Mouse (Mus musculus) liver, embryonic 11.5 days (tissue): ENCODE measurements around the gene Rasal3. TPM values are rescaled to one million over a fixed set of nuclear protein-coding genes. Genes with fewer than 3 reads are reported as not detected.

Source experiments
- ATAC-seq: fragments of 200-750 bp; cut with Nextera tagmentation; replicated peaks from 2 replicates; pipeline ENCODE4 v1.8.0; 2017; ENCODE audit warnings: moderate number of reproducible peaks, mild to moderate bottlenecking, moderate TSS enrichment, moderate library complexity; ENCODE audit not compliant: low FRiP score
- DNase-seq: peaks from one replicate; pipeline ENCODE4 v3.0.0-alpha.2; 2017; ENCODE audit warnings: low spot score
- H3K27ac ChIP-seq: fragments of 300-500 bp; sonication (generic); 2 replicates; pipeline ENCODE4 v1.5.1; 2014; ENCODE audit warnings: mild to moderate bottlenecking, low read depth, low read length, control low read depth
- H3K27me3 ChIP-seq: fragments of 300-500 bp; sonication (generic); replicated peaks from 2 replicates; pipeline ENCODE4 v1.6.1; 2014; ENCODE audit warnings: low read length, mixed read lengths; ENCODE audit not compliant: control insufficient read depth, insufficient read depth
- H3K36me3 ChIP-seq: fragments of 300-500 bp; sonication (generic); 2 replicates; pipeline ENCODE4 v1.6.1; 2014; ENCODE audit warnings: mild to moderate bottlenecking, low read length, moderate library complexity, mixed read lengths; ENCODE audit not compliant: control insufficient read depth, insufficient read depth
- H3K4me1 ChIP-seq: fragments of 300-500 bp; sonication (generic); replicated peaks from 2 replicates; pipeline ENCODE4 v1.6.1; 2014; ENCODE audit warnings: low read length, mixed read lengths; ENCODE audit not compliant: control insufficient read depth, insufficient read depth
- H3K4me2 ChIP-seq: fragments of 300-500 bp; sonication (generic); 2 replicates; pipeline ENCODE4 v1.6.1; 2014; ENCODE audit warnings: mild to moderate bottlenecking, control low read depth, moderate library complexity
- H3K4me3 ChIP-seq: fragments of 300-500 bp; sonication (generic); 2 replicates; pipeline ENCODE4 v1.5.1; 2014; ENCODE audit warnings: low read depth, low read length, control low read depth
- H3K9ac ChIP-seq: fragments of 300-500 bp; sonication (generic); 2 replicates; pipeline ENCODE4 v1.6.1; 2014; ENCODE audit warnings: low read depth, low read length, control low read depth
- H3K9me3 ChIP-seq: fragments of 300-500 bp; sonication (generic); 2 replicates; pipeline ENCODE4 v1.6.1; 2016; ENCODE audit warnings: low read length, inconsistent platforms, mixed read lengths; ENCODE audit not compliant: control insufficient read depth
- WGBS: fragments of 180-500 bp; shearing (Covaris S2); extraction: QIAGEN DNeasy Blood & Tissue Kit; methylation state at CpG from one replicate; pipeline ENCODE4 v1.1.7; 2014; 5-methylcytosine and 5-hydroxymethylcytosine counted together
- microRNA-seq: library from miRNA; unstranded; fragments of <30 nt; microRNA quantifications from one replicate; pipeline ENCODE4, GENCODE M21; 2017; ENCODE audit warnings: borderline number of aligned reads
- polyA plus RNA-seq: library from polyadenylated mRNA; unstranded; fragments of >200 nt; fragmentation: Nextera tagmentation; extraction: Ambion mirVana; gene quantifications from 2 replicates; pipeline ENCODE4 v1.2.1, GENCODE M21; 2014

Gene Rasal3
- polyA plus RNA-seq, 1 experiment from 2014 or later = 8.7 TPM

- WGBS = 84% methylated on average over 2 of the region's 2 CpGs
- Histone ChIP-seq H3K4me1 (peaks cover 20% of the 10 kb centered on the region), H3K4me2 (peak overlapping the region; percentile 81), H3K9ac (no peak overlapping the region), H3K4me3 (no peak overlapping the region; the same call in 1 of the 2 replicates), H3K36me3 (peaks cover 3% of the 10 kb centered on the region; the same call in 1 of the 2 replicates), H3K9me3 (no peaks in the 10 kb centered on the region), H3K27ac (no peak overlapping the region), H3K27me3 (no peaks in the 10 kb centered on the region)
- ATAC-seq (no peak), DNase-seq (no peak)
Observed at GRCm38 (mm10) chr17:32348406-32348805, 55.0 kb downstream of the Rasal3 start.

DNA sequence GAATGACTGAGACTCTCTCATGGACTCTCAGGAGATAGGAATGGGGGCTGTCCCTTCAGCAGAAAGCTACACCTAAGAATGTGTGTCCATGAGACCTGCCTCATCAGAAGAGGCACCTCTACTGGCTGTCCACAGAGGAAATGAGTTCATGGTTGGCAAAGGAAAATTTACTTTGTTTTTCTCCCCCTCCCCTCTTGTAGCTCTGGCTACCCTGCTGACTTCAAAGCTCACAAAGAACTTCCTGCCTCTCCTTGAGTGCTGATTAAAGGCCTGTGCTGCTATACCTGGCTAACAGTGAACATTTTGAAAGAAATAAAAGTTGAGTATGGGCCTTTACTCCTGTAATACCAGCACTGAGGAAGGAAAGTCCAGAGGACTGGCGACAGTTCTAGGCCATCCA is 62.3 kb downstream of the Rasal3 start:
- no peaks in the 10 kb centered on the region for H3K27me3 ChIP-seq
- DNase-seq (no peak), ATAC-seq (no peak)
- WGBS = 94% methylated on average over 1 of the region's 1 CpGs
- peaks cover 18% of the 10 kb centered on the region for H3K36me3 ChIP-seq
- H3K4me1 ChIP-seq = no peaks in the 10 kb centered on the region
- H3K9ac ChIP-seq = no peak overlapping the region
- H3K4me3 ChIP-seq = no peak overlapping the region
- H3K27ac ChIP-seq = no peak overlapping the region
- H3K9me3 ChIP-seq = no peaks in the 10 kb centered on the region
- H3K4me2 ChIP-seq = no peak overlapping the region

Small RNA genes lying within 50 kb of the gene (microRNA-seq; reads per million reads assigned to microRNA genes)
- gene Gm22201 = not detected

Other genes starting within 250 kb of the Rasal3 start
- 5.1 and 5.4 TPM in 2 replicates for gene Notch3, start 236.7 kb downstream of the Rasal3 start, polyA plus RNA-seq
- 0.14 TPM in 1 of 2 replicates, not detected in the other for gene Ephx3, start 214.0 kb downstream of the Rasal3 start, polyA plus RNA-seq
- gene Brd4, start 118.9 kb downstream of the Rasal3 start, polyA plus RNA-seq = 84.6 and 97.6 TPM in 2 replicates
- gene Akap8, start 82.3 kb downstream of the Rasal3 start, polyA plus RNA-seq = 54.9 and 60.9 TPM in 2 replicates
- gene Akap8l, start 53.0 kb downstream of the Rasal3 start, polyA plus RNA-seq = 61.4 and 74.3 TPM in 2 replicates
- 25.7 and 26.4 TPM in 2 replicates for gene Wiz, start 14.1 kb downstream of the Rasal3 start, polyA plus RNA-seq
- 1.8 and 2.2 TPM in 2 replicates for gene Pglyrp2, start 20.6 kb upstream of the Rasal3 start, polyA plus RNA-seq
- 0.15 and 0.27 TPM in 2 replicates for gene Cyp4f39, start 49.1 kb upstream of the Rasal3 start, polyA plus RNA-seq
- 1.5 and 2.2 TPM in 2 replicates for gene Cyp4f17, start 102.5 kb upstream of the Rasal3 start, polyA plus RNA-seq
- 5.8 and 6.1 TPM in 2 replicates for gene Cyp4f16, start 133.0 kb upstream of the Rasal3 start, polyA plus RNA-seq
- gene Cyp4f37, start 217.7 kb upstream of the Rasal3 start, polyA plus RNA-seq = not detected in 2 replicates